Mouse (Mus musculus): ENCODE results near the gene Top3a. TPM values are rescaled to one million over a fixed set of nuclear protein-coding genes. Genes with fewer than 3 reads are reported as not detected.

Gene Top3a
- total RNA-seq, 2 experiments from 2014 or later = 6.0 to 12.6 TPM

Other genes with a start within 250 kb of the Top3a start
- 23.5 and 24.1 TPM in 2 replicates for gene Alkbh5, start 241.0 kb downstream of the Top3a start, total RNA-seq (2015)
- 21.6 and 26.5 TPM in 2 replicates for gene Alkbh5, start 241.0 kb downstream of the Top3a start, total RNA-seq (2017)
- gene Llgl1, start 77.6 kb downstream of the Top3a start, total RNA-seq (2015) = 6.4 and 6.6 TPM in 2 replicates
- 4.1 and 4.9 TPM in 2 replicates for gene Llgl1, start 77.6 kb downstream of the Top3a start, total RNA-seq (2017)
- 115 and 144 TPM in 2 replicates for gene Flii, start 50.1 kb downstream of the Top3a start, total RNA-seq (2015)
- 158 and 172 TPM in 2 replicates for gene Flii, start 50.1 kb downstream of the Top3a start, total RNA-seq (2017)
- gene Mief2, start 49.0 kb downstream of the Top3a start, total RNA-seq (2015) = 3.3 and 3.7 TPM in 2 replicates
- gene Mief2, start 49.0 kb downstream of the Top3a start, total RNA-seq (2017) = 4.7 and 7.4 TPM in 2 replicates
- gene Smcr8, start 159 bp upstream of the Top3a start, total RNA-seq (2015) = 27.4 and 32.1 TPM in 2 replicates
- gene Smcr8, start 159 bp upstream of the Top3a start, total RNA-seq (2017) = 16.8 and 18.7 TPM in 2 replicates
- 4.1 and 6.2 TPM in 2 replicates for gene Shmt1, start 34.4 kb upstream of the Top3a start, total RNA-seq (2015)
- gene Shmt1, start 34.4 kb upstream of the Top3a start, total RNA-seq (2017) = 13.7 and 15.6 TPM in 2 replicates
- 11.1 and 16.8 TPM in 2 replicates for gene Dhrs7b, start 53.3 kb upstream of the Top3a start, total RNA-seq (2015)
- gene Dhrs7b, start 53.3 kb upstream of the Top3a start, total RNA-seq (2017) = 12.9 and 15.6 TPM in 2 replicates
- 13.3 and 18.7 TPM in 2 replicates for gene Tmem11, start 101.9 kb upstream of the Top3a start, total RNA-seq (2015)
- 32.7 and 37.7 TPM in 2 replicates for gene Tmem11, start 101.9 kb upstream of the Top3a start, total RNA-seq (2017)
- gene Natd1, start 137.4 kb upstream of the Top3a start, total RNA-seq (2015) = 5.6 and 5.8 TPM in 2 replicates
- 2.7 and 3.3 TPM in 2 replicates for gene Natd1, start 137.4 kb upstream of the Top3a start, total RNA-seq (2017)
- gene Map2k3, start 154.7 kb upstream of the Top3a start, total RNA-seq (2015) = 34.2 and 37.2 TPM in 2 replicates
- 10.5 and 16.3 TPM in 2 replicates for gene Map2k3, start 154.7 kb upstream of the Top3a start, total RNA-seq (2017)
- not detected in 2 replicates for gene Kcnj12, start 245.2 kb upstream of the Top3a start, total RNA-seq (2015)
- not detected in 2 replicates for gene Kcnj12, start 245.2 kb upstream of the Top3a start, total RNA-seq (2017)

All from megakaryocyte, adult 5-6 weeks (primary cell).